Mouse (Mus musculus): ENCODE measurements around the gene Arntl2. TPM values are rescaled to one million over a fixed set of nuclear protein-coding genes. Genes with fewer than 3 reads are reported as not detected.
A peak's percentile ranks its signal among the peaks of the same experiment; 100 is the strongest.

Gene Arntl2
- polyA plus RNA-seq, 1 experiment from 2014 or later, result 2.3 TPM

- Histone ChIP-seq H3K4me1 (ENCODE audit: control insufficient read depth, insufficient read depth, low read length) (no peaks in the 10 kb centered on the region), H3K27ac (replicated peaks; ENCODE audit: low read depth, low read length) (no peak overlapping the region), H3K27me3 (ENCODE audit: control insufficient read depth, insufficient read depth, low read length) (no peaks in the 10 kb centered on the region), H3K9ac (replicated peaks; ENCODE audit: low read length) (no peak overlapping the region), H3K4me2 (ENCODE audit: low read length) (no peak overlapping the region), H3K4me3 (replicated peaks; ENCODE audit: low read depth, low read length) (no peak overlapping the region), H3K9me3 (ENCODE audit: control insufficient read depth, low read length) (no peaks in the 10 kb centered on the region), H3K36me3 (ENCODE audit: control insufficient read depth, insufficient read depth, low read length) (no peaks in the 10 kb centered on the region)
- no peak for DNase-seq
- ATAC-seq (ENCODE audit: low FRiP score, low TSS enrichment), result no peak
- 94% methylated on average over 4 of the region's 4 CpGs for WGBS
Observed at GRCm38 (mm10) chr6:146755679-146756078, 40.2 kb upstream of the Arntl2 start.

- H3K27ac ChIP-seq (replicated peaks; ENCODE audit: low read depth, low read length), result no peak overlapping the region
- DNase-seq (no peak), ATAC-seq (ENCODE audit: low FRiP score, low TSS enrichment) (no peak)
- no peaks in the 10 kb centered on the region for H3K36me3 ChIP-seq (ENCODE audit: control insufficient read depth, insufficient read depth, low read length)
- H3K9ac ChIP-seq (replicated peaks; ENCODE audit: low read length), result no peak overlapping the region
- WGBS, result 96% methylated on average over 2 of the region's 2 CpGs
- no peaks in the 10 kb centered on the region for H3K9me3 ChIP-seq (ENCODE audit: control insufficient read depth, low read length)
- no peaks in the 10 kb centered on the region for H3K4me1 ChIP-seq (ENCODE audit: control insufficient read depth, insufficient read depth, low read length)
- no peak overlapping the region for H3K4me2 ChIP-seq (ENCODE audit: low read length)
- no peaks in the 10 kb centered on the region for H3K27me3 ChIP-seq (ENCODE audit: control insufficient read depth, insufficient read depth, low read length)
- no peak overlapping the region for H3K4me3 ChIP-seq (replicated peaks; ENCODE audit: low read depth, low read length)
Observed at GRCm38 (mm10) chr6:146759027-146759426, 36.8 kb upstream of the Arntl2 start.

- no peak for DNase-seq
- H3K9ac ChIP-seq (replicated peaks; ENCODE audit: low read length), result no peak overlapping the region
- WGBS, result 96% methylated on average over 2 of the region's 2 CpGs
- no peaks in the 10 kb centered on the region for H3K9me3 ChIP-seq (ENCODE audit: control insufficient read depth, low read length)
- ATAC-seq (ENCODE audit: low FRiP score, low TSS enrichment), result no peak
- no peaks in the 10 kb centered on the region for H3K27me3 ChIP-seq (ENCODE audit: control insufficient read depth, insufficient read depth, low read length)
- H3K27ac ChIP-seq (replicated peaks; ENCODE audit: low read depth, low read length), result no peak overlapping the region
- no peak overlapping the region for H3K4me3 ChIP-seq (replicated peaks; ENCODE audit: low read depth, low read length)
- H3K36me3 ChIP-seq (ENCODE audit: control insufficient read depth, insufficient read depth, low read length), result no peaks in the 10 kb centered on the region
- no peaks in the 10 kb centered on the region for H3K4me1 ChIP-seq (ENCODE audit: control insufficient read depth, insufficient read depth, low read length)
- H3K4me2 ChIP-seq (ENCODE audit: low read length), result no peak overlapping the region
Observed at GRCm38 (mm10) chr6:146760022-146760421, 35.8 kb upstream of the Arntl2 start.

GRCm38 (mm10) chr6:146760736-146761135 is 35.1 kb upstream of the Arntl2 start:
- H3K9ac ChIP-seq (replicated peaks; ENCODE audit: low read length), result no peak overlapping the region
- WGBS, result 81% methylated on average over 4 of the region's 4 CpGs
- no peaks in the 10 kb centered on the region for H3K4me1 ChIP-seq (ENCODE audit: control insufficient read depth, insufficient read depth, low read length)
- no peaks in the 10 kb centered on the region for H3K36me3 ChIP-seq (ENCODE audit: control insufficient read depth, insufficient read depth, low read length)
- no peak overlapping the region for H3K27ac ChIP-seq (replicated peaks; ENCODE audit: low read depth, low read length)
- no peak for ATAC-seq (ENCODE audit: low FRiP score, low TSS enrichment)
- H3K4me2 ChIP-seq (ENCODE audit: low read length), result no peak overlapping the region
- no peak overlapping the region for H3K4me3 ChIP-seq (replicated peaks; ENCODE audit: low read depth, low read length)
- H3K27me3 ChIP-seq (ENCODE audit: control insufficient read depth, insufficient read depth, low read length), result no peaks in the 10 kb centered on the region
- no peak for DNase-seq
- H3K9me3 ChIP-seq (ENCODE audit: control insufficient read depth, low read length), result no peaks in the 10 kb centered on the region

GRCm38 (mm10) chr6:146762264-146762898 is 33.5 kb upstream of the Arntl2 start:
- no peak for ATAC-seq (ENCODE audit: low FRiP score, low TSS enrichment)
- WGBS, result 65% methylated on average over 5 of the region's 5 CpGs
- H3K4me3 ChIP-seq (replicated peaks; ENCODE audit: low read depth, low read length), result no peak overlapping the region
- no peak overlapping the region for H3K4me2 ChIP-seq (ENCODE audit: low read length)
- H3K9ac ChIP-seq (replicated peaks; ENCODE audit: low read length), result no peak overlapping the region
- H3K27me3 ChIP-seq (ENCODE audit: control insufficient read depth, insufficient read depth, low read length), result no peaks in the 10 kb centered on the region
- DNase-seq, result peak; percentile 69
- no peaks in the 10 kb centered on the region for H3K4me1 ChIP-seq (ENCODE audit: control insufficient read depth, insufficient read depth, low read length)
- H3K36me3 ChIP-seq (ENCODE audit: control insufficient read depth, insufficient read depth, low read length), result peaks cover 3% of the 10 kb centered on the region; the same call in 1 of the 2 replicates
- no peak overlapping the region for H3K27ac ChIP-seq (replicated peaks; ENCODE audit: low read depth, low read length)
- no peaks in the 10 kb centered on the region for H3K9me3 ChIP-seq (ENCODE audit: control insufficient read depth, low read length)

- Histone ChIP-seq H3K9ac (replicated peaks; ENCODE audit: low read length) (no peak overlapping the region), H3K27ac (replicated peaks; ENCODE audit: low read depth, low read length) (no peak overlapping the region), H3K9me3 (ENCODE audit: control insufficient read depth, low read length) (no peaks in the 10 kb centered on the region), H3K4me1 (ENCODE audit: control insufficient read depth, insufficient read depth, low read length) (no peaks in the 10 kb centered on the region), H3K4me2 (ENCODE audit: low read length) (no peak overlapping the region), H3K27me3 (ENCODE audit: control insufficient read depth, insufficient read depth, low read length) (no peaks in the 10 kb centered on the region), H3K36me3 (ENCODE audit: control insufficient read depth, insufficient read depth, low read length) (peaks cover 24% of the 10 kb centered on the region), H3K4me3 (replicated peaks; ENCODE audit: low read depth, low read length) (no peak overlapping the region)
- WGBS, result 78% methylated on average over 2 of the region's 2 CpGs
- DNase-seq, result no peak
- ATAC-seq (ENCODE audit: low FRiP score, low TSS enrichment), result no peak
Observed at GRCm38 (mm10) chr6:146764593-146764992, 31.3 kb upstream of the Arntl2 start.

- Histone ChIP-seq H3K4me3 (replicated peaks; ENCODE audit: low read depth, low read length) (no peak overlapping the region), H3K4me1 (ENCODE audit: control insufficient read depth, insufficient read depth, low read length) (no peaks in the 10 kb centered on the region), H3K4me2 (ENCODE audit: low read length) (no peak overlapping the region), H3K36me3 (ENCODE audit: control insufficient read depth, insufficient read depth, low read length) (peaks cover 30% of the 10 kb centered on the region), H3K27ac (replicated peaks; ENCODE audit: low read depth, low read length) (no peak overlapping the region), H3K9me3 (ENCODE audit: control insufficient read depth, low read length) (no peaks in the 10 kb centered on the region), H3K27me3 (ENCODE audit: control insufficient read depth, insufficient read depth, low read length) (no peaks in the 10 kb centered on the region), H3K9ac (replicated peaks; ENCODE audit: low read length) (no peak overlapping the region)
- ATAC-seq (ENCODE audit: low FRiP score, low TSS enrichment) (no peak), DNase-seq (no peak)
- 81% methylated on average over 4 of the region's 4 CpGs for WGBS
Observed at GRCm38 (mm10) chr6:146765270-146765669, 30.6 kb upstream of the Arntl2 start.

- peaks cover 56% of the 10 kb centered on the region for H3K36me3 ChIP-seq (ENCODE audit: control insufficient read depth, insufficient read depth, low read length)
- ATAC-seq (ENCODE audit: low FRiP score, low TSS enrichment) (no peak), DNase-seq (no peak)
- 91% methylated on average over 10 of the region's 10 CpGs for WGBS
- no peak overlapping the region for H3K4me3 ChIP-seq (replicated peaks; ENCODE audit: low read depth, low read length)
- no peaks in the 10 kb centered on the region for H3K9me3 ChIP-seq (ENCODE audit: control insufficient read depth, low read length)
- no peak overlapping the region for H3K27ac ChIP-seq (replicated peaks; ENCODE audit: low read depth, low read length)
- H3K9ac ChIP-seq (replicated peaks; ENCODE audit: low read length), result no peak overlapping the region
- H3K27me3 ChIP-seq (ENCODE audit: control insufficient read depth, insufficient read depth, low read length), result no peaks in the 10 kb centered on the region
- no peak overlapping the region for H3K4me2 ChIP-seq (ENCODE audit: low read length)
- no peaks in the 10 kb centered on the region for H3K4me1 ChIP-seq (ENCODE audit: control insufficient read depth, insufficient read depth, low read length)
Observed at GRCm38 (mm10) chr6:146768813-146769404, 26.9 kb upstream of the Arntl2 start.

All from midbrain, embryonic 14.5 days (tissue).